Mouse (Mus musculus) bone marrow, adult 2 months (tissue): ENCODE measurements around the gene Tnpo1. TPM values are rescaled to one million over a fixed set of nuclear protein-coding genes. Genes with fewer than 3 reads are reported as not detected.

Experiments
- H3K27ac ChIP-seq: fragments of 200-500 bp; 2 replicates; pipeline ENCODE4 v1.5.1; 2012; ENCODE audit warnings: low read depth, mild to moderate bottlenecking, control low read depth, inconsistent platforms, low read length; ENCODE audit not compliant: control insufficient read depth, poor library complexity, insufficient read depth
- H3K4me1 ChIP-seq: fragments of 200-500 bp; 2 replicates; pipeline ENCODE4 v1.6.1; 2011; ENCODE audit warnings: low read length; ENCODE audit not compliant: control insufficient read depth, insufficient read depth
- H3K4me3 ChIP-seq: fragments of 200-500 bp; replicated peaks from 2 replicates; pipeline ENCODE3; 2011; ENCODE audit warnings: mild to moderate bottlenecking, low read depth, low read length, control low read depth; ENCODE audit not compliant: control insufficient read depth
- CTCF ChIP-seq: fragments of 200-500 bp; IDR thresholded peaks from 2 replicates; pipeline ENCODE4 v1.5.1; 2011; ENCODE audit warnings: low read length, control low read depth; ENCODE audit not compliant: control insufficient read depth, insufficient read depth
- POLR2A ChIP-seq: fragments of 200-500 bp; IDR thresholded peaks from 2 replicates; pipeline ENCODE4 v1.6.1; 2011; ENCODE audit warnings: low read depth, mild to moderate bottlenecking, control low read depth, low read length, borderline replicate concordance; ENCODE audit not compliant: control insufficient read depth
- WGBS: fragments of 180-500 bp; shearing (Covaris S2); methylation state at CpG from one replicate; pipeline ENCODE4 v1.1.7; 2018; 5-methylcytosine and 5-hydroxymethylcytosine counted together
- polyA plus RNA-seq: library from polyadenylated mRNA; stranded (reverse); fragments of >200 nt; gene quantifications from 2 replicates; pipeline ENCODE4 v1.2.4, GENCODE M21; 2011; ENCODE audit warnings: low replicate concordance; ENCODE audit not compliant: missing spikeins, insufficient read depth, insufficient read length

Tnpo1 gene
- polyA plus RNA-seq, result 11.2 and 24.9 TPM in 2 replicates

- peak within 1 kb of the TSS; percentile 88 for H3K27ac ChIP-seq
- TF ChIP-seq CTCF (no peak), POLR2A (peak; percentile 72; the same call in 1 of the 2 replicates)
- H3K4me1 ChIP-seq, result peaks cover 2% of the 10 kb centered on the region; the same call in 1 of the 2 replicates
- under 1% methylated on average over 75 of the region's 75 CpGs for WGBS
- H3K4me3 ChIP-seq, result peak within 1 kb of the TSS; percentile 93
Observed at GRCm38 (mm10) chr13:98926213-98926957, at the start of gene Tnpo1. Tnpo1 (minus strand) TSS chr13:98926384.

GRCm38 (mm10) chr13:98972090-98972489, 45.9 kb upstream of the Tnpo1 start:
- TF ChIP-seq POLR2A, result no peak
- no peak for TF ChIP-seq CTCF
- Histone ChIP-seq H3K27ac (no peak overlapping the region), H3K4me3 (no peak overlapping the region), H3K4me1 (peaks cover 3% of the 10 kb centered on the region; the same call in 1 of the 2 replicates)
- 73% methylated on average over 3 of the region's 3 CpGs for WGBS

- no peak for TF ChIP-seq CTCF
- no peak for TF ChIP-seq POLR2A
- WGBS, result 85% methylated on average over 5 of the region's 5 CpGs
- H3K27ac ChIP-seq, result no peak overlapping the region
Observed at GRCm38 (mm10) chr13:98971641-98972040, 45.5 kb upstream of the Tnpo1 start.

GRCm38 (mm10) chr13:98968517-98968916, 42.3 kb upstream of the Tnpo1 start:
- Histone ChIP-seq H3K27ac (no peak overlapping the region), H3K4me3 (no peak overlapping the region), H3K4me1 (peaks cover 3% of the 10 kb centered on the region; the same call in 1 of the 2 replicates)
- WGBS, result 9% methylated on average over 4 of the region's 4 CpGs
- TF ChIP-seq POLR2A, result no peak

More at GRCm38 (mm10) chr13:98971641-98972040, 45.5 kb upstream of the Tnpo1 start:
- H3K4me3 ChIP-seq, result no peak overlapping the region
- H3K4me1 ChIP-seq, result peaks cover 3% of the 10 kb centered on the region; the same call in 1 of the 2 replicates

- Histone ChIP-seq H3K4me3 (no peak overlapping the region), H3K27ac (no peak overlapping the region), H3K4me1 (peaks cover 3% of the 10 kb centered on the region; the same call in 1 of the 2 replicates)
- TF ChIP-seq CTCF, result no peak
- no peak for TF ChIP-seq POLR2A
- WGBS, result 49% methylated on average over 6 of the region's 6 CpGs
Observed at GRCm38 (mm10) chr13:98967942-98968341, 41.8 kb upstream of the Tnpo1 start.

- Histone ChIP-seq H3K27ac (no peak overlapping the region), H3K4me1 (peaks cover 3% of the 10 kb centered on the region; the same call in 1 of the 2 replicates), H3K4me3 (no peak overlapping the region)
- 74% methylated on average over 5 of the region's 5 CpGs for WGBS
- TF ChIP-seq CTCF, result no peak
- TF ChIP-seq POLR2A, result no peak
Observed at GRCm38 (mm10) chr13:98966583-98966982, 40.4 kb upstream of the Tnpo1 start.

- no peak overlapping the region for H3K4me3 ChIP-seq
- H3K4me1 ChIP-seq, result peaks cover 2% of the 10 kb centered on the region; the same call in 1 of the 2 replicates
- 82% methylated on average over 1 of the region's 1 CpGs for WGBS
- no peak overlapping the region for H3K27ac ChIP-seq
- TF ChIP-seq POLR2A (no peak), CTCF (no peak)
Observed at GRCm38 (mm10) chr13:98963612-98964011, 37.4 kb upstream of the Tnpo1 start.

- no peak overlapping the region for H3K4me3 ChIP-seq
- no peak overlapping the region for H3K27ac ChIP-seq
- peaks cover 3% of the 10 kb centered on the region for H3K4me1 ChIP-seq
- 67% methylated on average over 2 of the region's 2 CpGs for WGBS
- TF ChIP-seq CTCF (no peak), POLR2A (no peak)
Observed at GRCm38 (mm10) chr13:98958177-98958576, 32.0 kb upstream of the Tnpo1 start.

- Histone ChIP-seq H3K4me1 (peaks cover 3% of the 10 kb centered on the region), H3K4me3 (no peak overlapping the region), H3K27ac (no peak overlapping the region; the same call in 1 of the 2 replicates)
- 22% methylated on average over 2 of the region's 2 CpGs for WGBS
- TF ChIP-seq CTCF (no peak), POLR2A (no peak)
Observed at GRCm38 (mm10) chr13:98956209-98956608, 30.0 kb upstream of the Tnpo1 start.
